In the genomic region with DNA sequence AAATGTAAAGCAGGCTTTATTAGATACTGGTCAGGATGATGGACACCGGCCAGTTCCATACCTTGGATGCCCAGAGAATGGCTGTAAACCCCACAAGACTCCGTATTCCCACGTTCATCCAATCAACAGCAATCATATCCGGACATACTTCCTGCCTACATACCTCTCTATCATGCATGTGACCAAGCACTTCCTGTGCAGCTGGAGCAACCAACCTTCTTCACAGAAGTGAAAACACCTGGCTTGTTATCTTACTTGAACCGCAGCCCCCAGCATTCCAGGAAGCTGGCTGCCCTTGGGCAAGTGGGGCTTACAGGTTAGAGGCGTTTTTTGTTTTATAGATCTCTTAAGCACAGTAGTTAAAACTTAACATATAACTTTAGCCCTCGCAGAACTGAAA, we compare ENCODE assay signal across 5 mouse cellular contexts.
"Had no signal": no experiment of that assay in that cellular context is flagged by ENCODE, and none has a peak within 500 bp of the region (broad histone marks: within the 10 kb centered on the region; RNA-seq: fewer than 3 reads in every experiment).

No protein-coding gene starts in this region.

- DNase-seq: kidney, adult 11 months; kidney, adult 9 months; kidney, postnatal 36 days; lung, adult 18-20 months; lung, postnatal 36 days had no signal
